Mouse (Mus musculus) CH12.LX (cell line): ENCODE data around the gene Mettl23. TPM values are rescaled to one million over a fixed set of nuclear protein-coding genes. Genes with fewer than 3 reads are reported as not detected.
A peak's percentile ranks its signal among the peaks of the same experiment; 100 is the strongest.

Source experiments
- DNase-seq: peaks from one replicate; pipeline ENCODE4 v3.0.0-alpha.2; 2013; ENCODE audit errors: extremely low read depth
- H3K27ac ChIP-seq: 2 replicates; pipeline ENCODE4 v1.5.1; 2012; ENCODE audit warnings: low read depth, mild to moderate bottlenecking, control low read depth, moderate library complexity; ENCODE audit not compliant: insufficient read depth
- H3K27me3 ChIP-seq: replicated peaks from 2 replicates; pipeline ENCODE3; 2012; ENCODE audit warnings: inconsistent platforms
- H3K36me3 ChIP-seq, 2 experiments: replicated peaks in 1 of 2; 2 replicates each; pipeline versions ENCODE3 to v1.6.1; 2012; ENCODE audit warnings: inconsistent platforms in 1 of 2, low read length in 1 of 2, mild to moderate bottlenecking in 1 of 2, mixed read lengths in 1 of 2, moderate library complexity in 1 of 2; ENCODE audit not compliant: control insufficient read depth in 1 of 2, insufficient read depth in 1 of 2
- H3K4me1 ChIP-seq, 2 experiments: 2 replicates each; pipeline ENCODE4 v1.6.1; 2012; ENCODE audit warnings: inconsistent platforms in 1 of 2, moderate library complexity in 1 of 2; ENCODE audit not compliant: insufficient read depth in 2 of 2, control insufficient read depth in 1 of 2
- H3K4me2 ChIP-seq: 2 replicates; pipeline ENCODE4 v1.6.1; 2012; ENCODE audit warnings: low read depth, mild to moderate bottlenecking, control low read depth; ENCODE audit not compliant: poor library complexity, insufficient read depth, severe bottlenecking
- H3K4me3 ChIP-seq, 3 experiments: fragments of 150-350 bp in 1 of 3; sonication (generic) in 1 of 3; replicated peaks in 1 of 3; 2 replicates each; pipeline versions ENCODE3 to v1.5.1; 2011 to 2012; ENCODE audit warnings: low read depth in 2 of 3, low read length in 2 of 3, mild to moderate bottlenecking in 2 of 3, moderate library complexity in 2 of 3, control low read depth in 1 of 3, improper control_type of control experiment in 1 of 3, inconsistent platforms in 1 of 3, mixed read lengths in 1 of 3; ENCODE audit not compliant: poor library complexity in 1 of 3
- H3K79me2 ChIP-seq: replicated peaks from 2 replicates; pipeline ENCODE4 v1.6.1; 2012; ENCODE audit warnings: mild to moderate bottlenecking, moderate library complexity; ENCODE audit not compliant: control insufficient read depth, poor library complexity, insufficient read depth, severe bottlenecking; ENCODE audit errors: extremely low read depth
- H3K9ac ChIP-seq: 2 replicates; pipeline ENCODE4 v1.6.1; 2012; ENCODE audit warnings: low read depth, mild to moderate bottlenecking, control low read depth, moderate library complexity; ENCODE audit not compliant: insufficient read depth
- H3K9me3 ChIP-seq: replicated peaks from 2 replicates; pipeline ENCODE3; 2012; ENCODE audit warnings: low read length, inconsistent platforms, mixed read lengths
- CHD1 ChIP-seq: IDR thresholded peaks from 2 replicates; pipeline ENCODE4 v1.6.1; 2012; ENCODE audit warnings: low read depth, low read length, improper control_type of control experiment, inconsistent platforms
- CTCF ChIP-seq, 2 experiments: IDR thresholded peaks in 1 of 2; conservative IDR thresholded peaks in 1 of 2; 2 replicates each; pipeline ENCODE4 v1.5.1; 2011 to 2012; ENCODE audit warnings: low read depth in 2 of 2, low read length in 2 of 2, improper control_type of control experiment in 1 of 2, inconsistent platforms in 1 of 2, mild to moderate bottlenecking in 1 of 2, moderate library complexity in 1 of 2
- ELF1 ChIP-seq: IDR thresholded peaks from 2 replicates; pipeline ENCODE4 v1.6.1; 2014; ENCODE audit warnings: low read depth, mild to moderate bottlenecking, inconsistent platforms, low read length, improper control_type of control experiment
- EP300 ChIP-seq: IDR thresholded peaks from 2 replicates; pipeline ENCODE4 v1.6.1; 2011; ENCODE audit warnings: low read length, improper control_type of control experiment
- ETS1 ChIP-seq: conservative IDR thresholded peaks from 2 replicates; pipeline ENCODE4 v1.6.1; 2012; ENCODE audit warnings: low read depth, mild to moderate bottlenecking, inconsistent platforms, low read length, improper control_type of control experiment, moderate library complexity
- GABPA ChIP-seq: IDR thresholded peaks from 2 replicates; pipeline ENCODE4 v1.6.1; 2012; ENCODE audit warnings: low read depth, low read length, improper control_type of control experiment, inconsistent platforms; ENCODE audit not compliant: insufficient replicate concordance
- IRF4 ChIP-seq: IDR thresholded peaks from 2 replicates; pipeline ENCODE4 v1.6.1; 2014; ENCODE audit warnings: low read depth, mild to moderate bottlenecking, inconsistent platforms, low read length, improper control_type of control experiment
- JUN ChIP-seq: IDR thresholded peaks from 2 replicates; pipeline ENCODE4 v1.6.1; 2011; ENCODE audit warnings: low read depth, mild to moderate bottlenecking, low read length, improper control_type of control experiment, moderate library complexity; ENCODE audit not compliant: insufficient read depth
- MYC ChIP-seq: IDR thresholded peaks from 2 replicates; pipeline ENCODE4 v1.6.1; 2011; ENCODE audit warnings: low read depth, mild to moderate bottlenecking, improper control_type of control experiment, low read length
- POLR2A ChIP-seq: IDR thresholded peaks from 2 replicates; pipeline ENCODE4 v1.6.1; 2011; ENCODE audit warnings: low read depth, mild to moderate bottlenecking, improper control_type of control experiment, low read length
- RAD21 ChIP-seq: IDR thresholded peaks from 2 replicates; pipeline ENCODE4 v1.6.1; 2011; ENCODE audit warnings: low read depth, mild to moderate bottlenecking, low read length, improper control_type of control experiment, moderate library complexity
- RCOR1 ChIP-seq: conservative IDR thresholded peaks from 2 replicates; pipeline ENCODE4 v1.6.1; 2012; ENCODE audit warnings: low read depth, mild to moderate bottlenecking, inconsistent platforms, low read length, improper control_type of control experiment
- TCF12 ChIP-seq: IDR thresholded peaks from 2 replicates; pipeline ENCODE4 v1.6.1; 2014; ENCODE audit warnings: low read depth, mild to moderate bottlenecking, inconsistent platforms, low read length, improper control_type of control experiment
- dilution Hi-C: fragments of 300-500 bp; cut with MboI; formaldehyde crosslinking; loops from 2 replicates; pipeline ENCODE4 v1.14.3; 2020; ENCODE audit warnings: low sequenced_read_pairs; ENCODE audit not compliant: extremely low pct_unique_long_range_greater_than_20kb, extremely low pct_ligation_motif_present
- in situ Hi-C: fragments of 300-500 bp; cut with MboI; formaldehyde crosslinking; loops from 3 replicates; pipeline ENCODE4 v1.14.3; 2019; ENCODE audit warnings: low sequenced_read_pairs, low pct_ligation_motif_present, low pct_unique_long_range_greater_than_20kb, mixed read lengths
- polyA plus RNA-seq: library from polyadenylated mRNA; unstranded; fragments of >175 nt; gene quantifications from 2 replicates; pipeline ENCODE4 v1.2.1, GENCODE M21; 2012; ENCODE audit warnings: low read depth; ENCODE audit not compliant: insufficient read length
- total RNA-seq, 2 experiments: library from RNA; depleted of rRNA; stranded (reverse); fragments of 300-350 nt in 1 of 2; fragments of >200 nt in 1 of 2; gene quantifications; 2 replicates each; pipeline ENCODE4 v1.2.3; 2012 to 2014

Mettl23 gene
- total and polyA plus RNA-seq, 3 experiments, result 44.5 to 64.9 (median 63.7) TPM

GRCm38 (mm10) chr11:116813610-116814009, 29.5 kb upstream of the Mettl23 start:
- DNase-seq, result no peak
- Histone ChIP-seq H3K27ac (no peak overlapping the region), H3K4me2 (no peak overlapping the region), H3K79me2 (no peaks in the 10 kb centered on the region), H3K9ac (no peak overlapping the region), H3K9me3 (no peaks in the 10 kb centered on the region), H3K36me3 (no peaks in the 10 kb centered on the region), H3K4me3 (no peak overlapping the region), H3K27me3 (peaks cover 8% of the 10 kb centered on the region)
- dilution Hi-C loops, result no loop called here
- TF ChIP-seq GABPA (no peak), JUN (no peak), ELF1 (no peak), MYC (no peak), RCOR1 (no peak), CHD1 (no peak)
- TF ChIP-seq, all 38 proteins: peak for 0
- in situ Hi-C loops, result no loop called here
- H3K4me1 ChIP-seq, result peaks cover 13 to 38% of the 10 kb centered on the region in 2 experiments

- Histone ChIP-seq H3K27ac (no peak overlapping the region), H3K9me3 (no peaks in the 10 kb centered on the region), H3K9ac (no peak overlapping the region), H3K36me3 (no peaks in the 10 kb centered on the region), H3K79me2 (no peaks in the 10 kb centered on the region), H3K4me2 (no peak overlapping the region)
- dilution Hi-C loops, result no loop called here
- TF ChIP-seq CTCF (conservative IDR thresholded peaks at IDR 0.05 in 1 of 2, IDR thresholded peaks at IDR 0.05 in 1 of 2; ENCODE audit: low read depth in 2 of 2, low read length in 2 of 2) (peak in 1 of 2 experiments; percentile 21; a peak in 2 of 4 replicates), POLR2A (no peak), ELF1 (no peak), ETS1 (0 out of 2 replicates have a peak, but pooled peaks have one; percentile 10), IRF4 (peak; percentile 57), EP300 (no peak), RAD21 (no peak), TCF12 (no peak)
- TF ChIP-seq, all 38 proteins: peak for 3
- Histone ChIP-seq H3K27me3 (peaks cover 8% of the 10 kb centered on the region), H3K4me3 (no peak overlapping the region), H3K4me1 (peaks cover 13 to 31% of the 10 kb centered on the region in 2 experiments)
- in situ Hi-C loops, result no loop called here
- peak; percentile 65 for DNase-seq
Measured at GRCm38 (mm10) chr11:116814076-116814883, 28.8 kb upstream of the Mettl23 start.
